Mouse (Mus musculus) limb, embryonic 14.5 days (tissue): ENCODE measurements around the gene Atg7. TPM values are rescaled to one million over a fixed set of nuclear protein-coding genes. Genes with fewer than 3 reads are reported as not detected.
"Not testable (repeated sequence)": the region's sequence is repeated elsewhere in the genome, so short reads cannot be mapped to it uniquely, and the experiment has no call there.

ENCODE experiments used
- ATAC-seq: fragments of 200-750 bp; cut with Nextera tagmentation; 2 replicates; pipeline ENCODE4 v1.8.0; 2017; ENCODE audit warnings: low read depth, moderate number of reproducible peaks, moderate TSS enrichment; ENCODE audit not compliant: low FRiP score
- DNase-seq: peaks from one replicate; pipeline ENCODE4 v3.0.0-alpha.2; 2015; ENCODE audit warnings: low spot score
- H3K27ac ChIP-seq: fragments of 300-500 bp; sonication (generic); replicated peaks from 2 replicates; pipeline ENCODE4 v1.5.1; 2014; ENCODE audit warnings: low read depth, mild to moderate bottlenecking, low read length, moderate library complexity, mixed read lengths
- H3K27me3 ChIP-seq: fragments of 300-500 bp; sonication (generic); 2 replicates; pipeline ENCODE4 v1.6.1; 2014; ENCODE audit warnings: low read length, mixed read lengths; ENCODE audit not compliant: control insufficient read depth, insufficient read depth
- H3K36me3 ChIP-seq: fragments of 300-500 bp; sonication (generic); 2 replicates; pipeline ENCODE4 v1.6.1; 2014; ENCODE audit warnings: mild to moderate bottlenecking, low read length, moderate library complexity, mixed read lengths; ENCODE audit not compliant: control insufficient read depth, insufficient read depth
- H3K4me1 ChIP-seq: fragments of 300-500 bp; sonication (generic); 2 replicates; pipeline ENCODE4 v1.6.1; 2014; ENCODE audit warnings: antibody characterized with exemption, low read length, mixed read lengths; ENCODE audit not compliant: control insufficient read depth, insufficient read depth
- H3K4me2 ChIP-seq: fragments of 300-500 bp; sonication (generic); replicated peaks from 2 replicates; pipeline ENCODE4 v1.6.1; 2014; ENCODE audit warnings: low read depth, mild to moderate bottlenecking, low read length, moderate library complexity; ENCODE audit not compliant: severe bottlenecking
- H3K4me3 ChIP-seq: fragments of 300-500 bp; sonication (generic); replicated peaks from 2 replicates; pipeline ENCODE4 v1.5.1; 2014; ENCODE audit warnings: low read length
- H3K9ac ChIP-seq: fragments of 300-500 bp; sonication (generic); 2 replicates; pipeline ENCODE4 v1.6.1; 2014; ENCODE audit warnings: mild to moderate bottlenecking, low read depth, low read length, moderate library complexity; ENCODE audit not compliant: severe bottlenecking
- H3K9me3 ChIP-seq: fragments of 300-500 bp; sonication (generic); 2 replicates; pipeline ENCODE4 v1.6.1; 2016; ENCODE audit warnings: low read length; ENCODE audit not compliant: control insufficient read depth
- POLR2A ChIP-seq: fragments of 200-500 bp; IDR thresholded peaks from 2 replicates; pipeline ENCODE4 v1.8.0; 2012; ENCODE audit warnings: inconsistent platforms, mild to moderate bottlenecking, moderate library complexity, borderline replicate concordance; ENCODE audit not compliant: insufficient read depth, insufficient read length; ENCODE audit errors: extremely low read depth
- WGBS: fragments of 180-500 bp; shearing (Covaris S2); extraction: QIAGEN DNeasy Blood & Tissue Kit; methylation state at CpG from one replicate; pipeline ENCODE4 v1.1.7; 2014; 5-methylcytosine and 5-hydroxymethylcytosine counted together
- polyA plus RNA-seq, 2 experiments: library from polyadenylated mRNA; depleted of rRNA in 1 of 2; stranded (reverse) in 1 of 2; unstranded in 1 of 2; fragments of >200 nt; fragmentation: Nextera tagmentation in 1 of 2; extraction: Ambion mirVana in 1 of 2; gene quantifications; 2 replicates each; pipeline versions ENCODE4 v1.2.1 to v1.2.3; 2012 to 2014

The Atg7 gene
- polyA plus RNA-seq, 2 experiments = 11.6 to 19.2 TPM

GRCm38 (mm10) chr6:114888922-114889321, 246.0 kb downstream of the Atg7 start:
- 16% methylated on average over 13 of the region's 13 CpGs for WGBS

GRCm38 (mm10) chr6:114889971-114890370, 247.1 kb downstream of the Atg7 start:
- 77% methylated on average over 3 of the region's 3 CpGs for WGBS
- Histone ChIP-seq H3K4me1 (peaks cover 79% of the 10 kb centered on the region), H3K36me3 (peaks cover 47% of the 10 kb centered on the region), H3K27ac (peak overlapping the region; percentile 78; the same call in 1 of the 2 replicates)
- not testable (repeated sequence) for H3K9ac ChIP-seq, H3K27me3 ChIP-seq, H3K9me3 ChIP-seq, DNase-seq, ATAC-seq, H3K4me2 ChIP-seq, H3K4me3 ChIP-seq

More at GRCm38 (mm10) chr6:114888922-114889321, 246.0 kb downstream of the Atg7 start:
- no peak for TF ChIP-seq POLR2A
- ATAC-seq (peak; percentile 89), DNase-seq (peak; percentile 86)
- Histone ChIP-seq H3K9ac (no peak overlapping the region), H3K36me3 (peaks cover 52% of the 10 kb centered on the region), H3K4me2 (no peak overlapping the region), H3K9me3 (no peaks in the 10 kb centered on the region), H3K27me3 (no peaks in the 10 kb centered on the region), H3K4me3 (no peak overlapping the region), H3K27ac (peak overlapping the region; percentile 10), H3K4me1 (peaks cover 75% of the 10 kb centered on the region)

GRCm38 (mm10) chr6:114890411-114891115, 247.7 kb downstream of the Atg7 start:
- TF ChIP-seq POLR2A = no peak
- H3K27me3 ChIP-seq = no peaks in the 10 kb centered on the region
- H3K9me3 ChIP-seq = no peaks in the 10 kb centered on the region
- H3K9ac ChIP-seq = no peak overlapping the region
- peaks cover 79% of the 10 kb centered on the region for H3K4me1 ChIP-seq
- no peak overlapping the region; the same call in 1 of the 2 replicates for H3K4me2 ChIP-seq
- no peak overlapping the region for H3K4me3 ChIP-seq
- WGBS = 37% methylated on average over 19 of the region's 19 CpGs
- peak overlapping the region; percentile 78 for H3K27ac ChIP-seq
- H3K36me3 ChIP-seq = peaks cover 48% of the 10 kb centered on the region
- peak; percentile 75 for DNase-seq
- 0 out of 2 replicates have a peak, but pooled peaks have one; percentile 12 for ATAC-seq

GRCm38 (mm10) chr6:114891272-114891671, 248.4 kb downstream of the Atg7 start:
- peak overlapping the region; percentile 7; the same call in 1 of the 2 replicates for H3K9ac ChIP-seq
- no peak for ATAC-seq
- DNase-seq = no peak
- H3K27me3 ChIP-seq = no peaks in the 10 kb centered on the region
- H3K36me3 ChIP-seq = peaks cover 44% of the 10 kb centered on the region
- no peak overlapping the region for H3K4me3 ChIP-seq
- 75% methylated on average over 12 of the region's 12 CpGs for WGBS
- H3K4me2 ChIP-seq = no peak overlapping the region; the same call in 1 of the 2 replicates
- H3K27ac ChIP-seq = peak overlapping the region; percentile 78
- no peak for TF ChIP-seq POLR2A
- no peaks in the 10 kb centered on the region for H3K9me3 ChIP-seq
- peaks cover 73% of the 10 kb centered on the region for H3K4me1 ChIP-seq

- Histone ChIP-seq H3K4me3 (no peak overlapping the region), H3K9me3 (no peaks in the 10 kb centered on the region), H3K4me1 (peaks cover 69% of the 10 kb centered on the region), H3K9ac (0 out of 2 replicates have a peak overlapping the region, but pooled peaks have one; percentile 7), H3K27me3 (no peaks in the 10 kb centered on the region), H3K27ac (peak overlapping the region; percentile 78), H3K4me2 (no peak overlapping the region), H3K36me3 (peaks cover 40% of the 10 kb centered on the region)
- DNase-seq (no peak), ATAC-seq (no peak)
- no peak for TF ChIP-seq POLR2A
- WGBS = 43% methylated on average over 12 of the region's 12 CpGs
These were observed 248.9 kb downstream of the Atg7 start for GRCm38 (mm10) chr6:114891771-114892170.
